Mouse (Mus musculus) adrenal gland, adult 18-20 months (tissue): ENCODE results near the gene Scaf11. TPM values are rescaled to one million over a fixed set of nuclear protein-coding genes. Genes with fewer than 3 reads are reported as not detected.

ENCODE experiments used
- DNase-seq, 2 experiments: peaks; one replicate each; pipeline ENCODE4 v3.0.0; 2021 to 2022; ENCODE audit warnings: low spot score in 2 of 2
- microRNA-seq, 2 experiments: library from miRNA; unstranded; fragments of <30 nt; microRNA quantifications; one replicate each; pipeline ENCODE4 v1.2.0; 2021; ENCODE audit warnings: borderline number of aligned reads in 2 of 2
- total RNA-seq, 2 experiments: library from RNA; stranded (reverse); gene quantifications; 1 replicate in 1 of 2; 2 replicates in 1 of 2; pipeline ENCODE4 v1.2.3; 2021

Scaf11 gene
- total RNA-seq, 2 experiments from 2014 or later: 53.2 to 67.7 TPM

- no peak for DNase-seq
These were observed 55.1 kb downstream of the Scaf11 start for GRCm38 (mm10) chr15:96405548-96405947.

- DNase-seq: no peak
These were observed 62.3 kb downstream of the Scaf11 start for GRCm38 (mm10) chr15:96398333-96398732.

DNA sequence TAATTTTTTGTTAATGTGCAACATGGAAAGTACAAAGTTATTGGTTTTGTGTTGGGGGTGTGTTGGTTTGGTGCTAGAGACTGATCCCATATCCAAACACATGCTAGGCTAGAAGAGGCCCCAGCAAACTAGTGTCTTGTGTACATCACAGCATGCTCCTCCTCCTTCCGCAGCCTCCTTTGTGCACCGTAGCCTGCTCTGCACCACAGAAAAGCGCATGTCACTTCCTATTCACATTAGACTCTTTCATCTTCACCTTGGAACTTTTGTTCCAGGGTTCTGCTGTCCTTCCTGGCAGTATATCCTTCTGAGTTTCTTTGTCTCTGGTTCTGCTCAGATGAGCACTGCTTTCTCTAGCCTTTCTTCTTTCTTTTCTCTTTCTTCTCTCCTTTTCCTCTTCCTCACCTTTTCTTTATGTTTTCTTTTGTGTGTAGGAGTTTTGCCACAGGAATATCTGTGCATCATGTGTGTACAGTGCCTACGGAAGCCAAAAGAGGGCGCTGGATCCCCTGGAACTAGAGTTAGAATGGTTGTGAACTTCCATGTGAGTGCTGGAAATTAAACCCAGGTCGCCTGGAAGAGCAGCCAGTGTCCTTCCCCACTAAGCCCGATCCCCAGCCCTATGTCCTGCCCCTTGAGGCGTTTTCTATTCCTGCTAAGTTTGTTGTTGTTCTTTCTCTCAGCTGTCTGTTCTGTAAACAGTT, 63.9 kb downstream of the Scaf11 start:
- DNase-seq: no peak

DNA sequence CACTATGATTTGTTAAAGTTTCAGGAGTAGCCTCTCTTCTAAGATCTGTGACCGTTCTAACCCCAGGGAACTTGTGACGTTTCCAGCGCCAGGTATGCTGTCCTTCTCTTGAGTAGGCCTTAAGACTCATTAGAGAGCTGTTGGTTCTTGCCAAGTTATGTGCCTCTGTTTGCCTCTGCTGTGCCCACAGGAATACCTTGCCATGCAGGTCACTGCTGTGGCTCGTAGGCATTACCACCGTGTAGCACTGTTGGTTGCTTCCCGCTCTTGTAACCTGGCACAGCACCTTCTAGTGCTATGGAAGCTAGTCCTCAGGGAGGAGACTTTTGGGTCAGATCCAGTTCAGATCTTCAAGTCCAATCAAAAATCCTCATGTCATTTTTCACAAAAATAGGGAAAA, 65.6 kb downstream of the Scaf11 start:
- DNase-seq: no peak

DNA sequence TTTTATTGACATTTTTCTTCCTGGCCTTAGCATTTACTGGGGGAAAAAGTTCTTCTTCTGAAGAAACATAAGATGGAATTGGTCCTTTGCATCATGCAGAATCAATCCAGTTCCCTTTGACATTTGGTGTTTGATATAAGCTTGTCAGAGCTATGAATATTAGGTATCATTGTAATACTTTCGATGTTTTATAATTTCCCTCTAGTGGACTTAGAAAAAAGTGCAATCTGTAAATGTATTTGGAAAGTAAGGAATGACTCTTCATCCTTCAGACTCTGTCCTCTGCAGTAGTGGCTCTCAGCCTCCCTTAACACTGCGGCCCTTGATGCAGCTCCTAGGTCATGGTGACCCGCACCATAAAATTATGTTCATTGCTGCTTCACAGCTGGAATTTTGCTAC, 67.8 kb downstream of the Scaf11 start:
- no peak for DNase-seq

GRCm38 (mm10) chr15:96388565-96388964, 72.1 kb downstream of the Scaf11 start:
- no peak for DNase-seq

GRCm38 (mm10) chr15:96382223-96382622, 78.4 kb downstream of the Scaf11 start:
- no peak for DNase-seq

DNA sequence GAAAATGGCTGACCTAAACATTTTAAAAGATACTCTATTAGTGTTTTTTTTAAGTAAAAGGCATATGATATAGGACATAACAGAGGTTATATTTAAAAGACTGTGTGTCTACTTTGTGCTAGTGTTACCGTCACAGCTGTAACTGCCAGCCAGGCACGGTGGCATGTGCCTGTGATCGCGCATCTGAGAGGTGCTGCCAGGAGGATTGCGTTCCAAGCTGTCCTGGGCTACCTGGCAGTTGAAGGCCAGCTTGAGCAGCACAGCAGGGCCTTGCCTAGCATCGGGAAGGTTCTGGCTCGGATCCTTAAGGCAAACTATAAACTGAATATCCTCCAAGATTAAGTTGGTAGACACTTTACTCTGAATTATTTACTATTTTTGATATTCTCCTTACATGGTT, 82.9 kb downstream of the Scaf11 start:
- no peak for DNase-seq

DNA sequence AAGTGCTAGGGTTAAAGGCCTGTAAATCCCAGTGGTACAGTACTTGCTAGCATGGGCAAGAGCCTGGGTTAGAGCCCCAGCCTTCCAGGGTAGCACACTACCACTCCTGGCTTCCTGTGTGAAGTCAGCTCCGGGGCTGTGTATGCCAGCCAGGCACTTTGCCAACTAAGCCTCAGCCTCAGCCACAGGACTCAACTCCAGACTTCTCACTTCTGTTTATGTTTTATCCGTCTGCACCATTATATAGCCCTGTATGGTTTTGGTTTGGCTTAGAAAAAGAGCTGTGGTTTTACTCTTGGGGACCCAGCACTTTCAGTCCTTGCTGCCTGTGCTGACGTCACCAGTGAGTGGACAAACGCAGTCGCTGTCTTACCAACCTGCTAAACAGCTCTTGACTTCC, 83.4 kb downstream of the Scaf11 start:
- DNase-seq: no peak

GRCm38 (mm10) chr15:96376214-96376613, 84.4 kb downstream of the Scaf11 start:
- no peak for DNase-seq

DNA sequence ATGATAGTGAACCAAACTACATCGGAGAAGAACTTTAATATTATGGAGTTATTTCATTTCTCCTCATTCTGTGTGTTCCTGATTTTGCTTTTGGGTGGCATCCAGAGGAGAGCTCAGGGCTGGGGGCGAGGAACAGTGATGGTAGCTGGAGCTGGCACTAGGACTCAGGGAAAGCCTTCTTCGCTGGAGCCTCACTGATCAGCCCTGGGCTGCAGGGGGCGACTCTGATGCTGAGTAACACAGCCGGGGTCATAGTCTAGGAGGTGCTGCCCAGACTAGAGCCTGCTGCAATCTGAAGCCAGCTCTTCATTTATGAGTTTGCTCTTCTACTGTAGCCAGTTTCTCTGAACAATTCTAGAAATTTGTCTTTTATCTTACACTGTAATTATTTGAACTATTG, 87.5 kb downstream of the Scaf11 start:
- DNase-seq: no peak

DNA sequence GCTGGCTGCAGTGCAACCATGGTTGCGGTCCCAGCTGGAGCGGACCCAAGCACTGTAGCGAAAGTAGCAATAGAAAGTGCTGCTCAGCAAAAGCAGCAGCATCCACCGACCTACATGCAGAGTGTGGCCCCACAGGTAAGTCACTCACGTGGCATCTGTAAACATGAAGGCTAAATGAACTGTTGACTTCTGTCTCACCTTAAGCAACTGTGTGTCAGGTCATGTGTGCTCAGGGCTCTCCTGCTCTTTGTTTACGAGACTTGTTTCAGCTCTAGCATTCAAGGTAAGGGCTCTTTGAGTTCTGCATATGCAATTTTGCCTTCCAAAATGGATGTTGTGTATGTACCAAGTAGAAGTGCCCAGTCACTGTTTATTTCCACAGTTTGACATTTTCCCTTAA, 88.0 kb downstream of the Scaf11 start:
- DNase-seq: no peak

- no peak for DNase-seq
These were observed 89.3 kb downstream of the Scaf11 start for GRCm38 (mm10) chr15:96371311-96371710.

- DNase-seq: no peak
These were observed 94.3 kb downstream of the Scaf11 start for GRCm38 (mm10) chr15:96366176-96366963.

DNA sequence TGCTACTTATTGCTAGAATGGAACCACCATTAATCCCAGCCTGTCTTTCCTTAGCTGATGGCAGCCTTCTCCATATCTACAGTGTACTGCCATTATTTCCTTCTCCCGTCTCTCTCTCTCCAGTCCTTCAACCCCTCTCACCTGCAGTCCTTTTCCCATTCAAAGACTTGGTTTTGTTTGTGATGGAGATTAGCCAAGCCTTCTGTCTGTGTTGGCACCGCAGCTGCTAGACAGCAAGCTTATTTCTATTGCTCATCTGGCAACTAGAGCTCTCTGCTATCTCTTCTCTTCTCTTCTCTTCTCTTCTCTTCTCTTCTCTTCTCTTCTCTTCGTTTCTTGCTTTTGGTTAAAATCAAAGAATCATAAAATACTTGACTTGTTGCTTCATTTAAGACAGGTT, 95.3 kb downstream of the Scaf11 start:
- DNase-seq: no peak

Small RNAs within 50 kb of the gene (microRNA-seq; reads per million reads assigned to microRNA genes)
- 0 reads per million in 2 experiments for gene Gm25397

Other genes with a start within 250 kb of the Scaf11 start
- gene Arid2, start 173.3 kb downstream of the Scaf11 start, total RNA-seq: 10 to 100 TPM; 23.2 to 35.6 TPM
- 10 to 100 TPM; 23.6 to 28.5 TPM for gene Slc38a1, start 182.1 kb upstream of the Scaf11 start, total RNA-seq
- gene Slc38a2, start 238.9 kb upstream of the Scaf11 start, total RNA-seq: 100 to 1,000 TPM; 103 to 210 TPM